Mouse (Mus musculus): ENCODE results near the gene Htr1a. TPM values are rescaled to one million over a fixed set of nuclear protein-coding genes. Genes with fewer than 3 reads are reported as not detected.

Gene Htr1a
- polyA plus RNA-seq, 1 experiment from 2014 or later = 0.56 TPM

GRCm38 (mm10) chr13:105444895-105445281 is 1.4 kb downstream of the Htr1a start:
- WGBS = 4% methylated on average over 26 of the region's 26 CpGs
- no peaks in the 10 kb centered on the region for H3K36me3 ChIP-seq (ENCODE audit: control insufficient read depth, insufficient read depth, low read length)
- no peak overlapping the region for H3K27ac ChIP-seq (ENCODE audit: low read depth, low read length)
- H3K4me1 ChIP-seq (replicated peaks; ENCODE audit: control insufficient read depth, insufficient read depth, low read length) = 0 out of 2 replicates have a peak, but pooled peaks cover 5% of the 10 kb centered on the region
- H3K9me3 ChIP-seq (ENCODE audit: control insufficient read depth, low read length) = no peaks in the 10 kb centered on the region
- peak overlapping the region; percentile 36 for H3K4me2 ChIP-seq (replicated peaks; ENCODE audit: low read depth, low read length)
- DNase-seq (ENCODE audit: low spot score) = peak; percentile 27
- 0 out of 2 replicates have a peak, but pooled peaks have one; percentile 15 for ATAC-seq (ENCODE audit: low FRiP score)
- peak overlapping the region; percentile 29 for H3K4me3 ChIP-seq (ENCODE audit: low read depth, low read length)
- no peak overlapping the region for H3K9ac ChIP-seq (ENCODE audit: low read depth, low read length)
- H3K27me3 ChIP-seq (ENCODE audit: control insufficient read depth, insufficient read depth, low read length) = peaks cover 37% of the 10 kb centered on the region

- 6% methylated on average over 4 of the region's 4 CpGs for WGBS
- Histone ChIP-seq H3K4me1 (replicated peaks; ENCODE audit: control insufficient read depth, insufficient read depth, low read length) (0 out of 2 replicates have a peak, but pooled peaks cover 5% of the 10 kb centered on the region), H3K4me2 (replicated peaks; ENCODE audit: low read depth, low read length) (no peak overlapping the region), H3K9ac (ENCODE audit: low read depth, low read length) (no peak overlapping the region), H3K36me3 (ENCODE audit: control insufficient read depth, insufficient read depth, low read length) (no peaks in the 10 kb centered on the region), H3K9me3 (ENCODE audit: control insufficient read depth, low read length) (no peaks in the 10 kb centered on the region), H3K4me3 (ENCODE audit: low read depth, low read length) (no peak overlapping the region), H3K27me3 (ENCODE audit: control insufficient read depth, insufficient read depth, low read length) (peaks cover 37% of the 10 kb centered on the region), H3K27ac (ENCODE audit: low read depth, low read length) (no peak overlapping the region)
- ATAC-seq (ENCODE audit: low FRiP score) = no peak
- DNase-seq (ENCODE audit: low spot score) = no peak
Observed at GRCm38 (mm10) chr13:105446239-105446638, 2.8 kb downstream of the Htr1a start.

GRCm38 (mm10) chr13:105447695-105448094 is 4.3 kb downstream of the Htr1a start:
- no peaks in the 10 kb centered on the region for H3K36me3 ChIP-seq (ENCODE audit: control insufficient read depth, insufficient read depth, low read length)
- ATAC-seq (ENCODE audit: low FRiP score) (no peak), DNase-seq (ENCODE audit: low spot score) (no peak)
- H3K27ac ChIP-seq (ENCODE audit: low read depth, low read length) = no peak overlapping the region
- H3K9me3 ChIP-seq (ENCODE audit: control insufficient read depth, low read length) = no peaks in the 10 kb centered on the region
- WGBS = 43% methylated on average over 2 of the region's 2 CpGs
- no peak overlapping the region for H3K9ac ChIP-seq (ENCODE audit: low read depth, low read length)
- H3K4me1 ChIP-seq (replicated peaks; ENCODE audit: control insufficient read depth, insufficient read depth, low read length) = 0 out of 2 replicates have a peak, but pooled peaks cover 5% of the 10 kb centered on the region
- no peak overlapping the region for H3K4me3 ChIP-seq (ENCODE audit: low read depth, low read length)
- H3K27me3 ChIP-seq (ENCODE audit: control insufficient read depth, insufficient read depth, low read length) = peaks cover 36% of the 10 kb centered on the region
- no peak overlapping the region for H3K4me2 ChIP-seq (replicated peaks; ENCODE audit: low read depth, low read length)

- no peak for DNase-seq (ENCODE audit: low spot score)
Observed at GRCm38 (mm10) chr13:105451536-105451935, 8.1 kb downstream of the Htr1a start.

More at GRCm38 (mm10) chr13:105451536-105451935, 8.1 kb downstream of the Htr1a start:
- Histone ChIP-seq H3K4me3 (ENCODE audit: low read depth, low read length) (no peak overlapping the region), H3K4me2 (replicated peaks; ENCODE audit: low read depth, low read length) (no peak overlapping the region), H3K4me1 (replicated peaks; ENCODE audit: control insufficient read depth, insufficient read depth, low read length) (no peaks in the 10 kb centered on the region), H3K27me3 (ENCODE audit: control insufficient read depth, insufficient read depth, low read length) (no peaks in the 10 kb centered on the region; the same call in 1 of the 2 replicates), H3K9ac (ENCODE audit: low read depth, low read length) (no peak overlapping the region), H3K9me3 (ENCODE audit: control insufficient read depth, low read length) (no peaks in the 10 kb centered on the region), H3K36me3 (ENCODE audit: control insufficient read depth, insufficient read depth, low read length) (no peaks in the 10 kb centered on the region), H3K27ac (ENCODE audit: low read depth, low read length) (no peak overlapping the region)
- 56% methylated on average over 3 of the region's 3 CpGs for WGBS
- ATAC-seq (ENCODE audit: low FRiP score) = no peak

Other genes with a start within 250 kb of the Htr1a start
- 10.1 and 11.3 TPM in 2 replicates for gene Rnf180, start 148.8 kb upstream of the Htr1a start, polyA plus RNA-seq (2014; fragmentation: Nextera tagmentation; extraction: Ambion mirVana)